Mouse (Mus musculus) midbrain, embryonic 12.5 days (tissue): ENCODE results near the gene Adamtsl1. TPM values are rescaled to one million over a fixed set of nuclear protein-coding genes. Genes with fewer than 3 reads are reported as not detected.

Source experiments
- ATAC-seq: fragments of 200-750 bp; cut with Nextera tagmentation; 2 replicates; pipeline ENCODE4 v1.8.0; 2017; ENCODE audit warnings: low read depth, moderate TSS enrichment, moderate library complexity; ENCODE audit not compliant: low FRiP score
- H3K27ac ChIP-seq: fragments of 300-500 bp; sonication (generic); replicated peaks from 2 replicates; pipeline ENCODE4 v1.5.1; 2016; ENCODE audit warnings: mild to moderate bottlenecking
- H3K27me3 ChIP-seq: fragments of 300-500 bp; sonication (generic); 2 replicates; pipeline ENCODE4 v1.6.1; 2016; ENCODE audit warnings: mild to moderate bottlenecking
- H3K36me3 ChIP-seq: fragments of 300-500 bp; sonication (generic); 2 replicates; pipeline ENCODE4 v1.6.1; 2016
- H3K4me1 ChIP-seq: fragments of 300-500 bp; sonication (generic); 2 replicates; pipeline ENCODE4 v1.6.1; 2016
- H3K4me2 ChIP-seq: fragments of 300-500 bp; sonication (generic); replicated peaks from 2 replicates; pipeline ENCODE4 v1.6.1; 2016; ENCODE audit warnings: mild to moderate bottlenecking, moderate library complexity
- H3K4me3 ChIP-seq: fragments of 300-500 bp; sonication (generic); 2 replicates; pipeline ENCODE4 v1.5.1; 2016; ENCODE audit warnings: mild to moderate bottlenecking
- H3K9ac ChIP-seq: fragments of 300-500 bp; sonication (generic); replicated peaks from 2 replicates; pipeline ENCODE4 v1.6.1; 2016; ENCODE audit warnings: mild to moderate bottlenecking, moderate library complexity
- H3K9me3 ChIP-seq: fragments of 300-500 bp; sonication (generic); 2 replicates; pipeline ENCODE4 v1.6.1; 2016; ENCODE audit warnings: mild to moderate bottlenecking
- WGBS: fragments of 180-500 bp; shearing (Covaris S2); methylation state at CpG from one replicate; pipeline ENCODE4 v1.1.7; 2016; 5-methylcytosine and 5-hydroxymethylcytosine counted together
- polyA plus RNA-seq: library from polyadenylated mRNA; unstranded; fragments of >200 nt; fragmentation: Nextera tagmentation; extraction: Ambion mirVana; gene quantifications from 2 replicates; pipeline ENCODE4 v1.2.1, GENCODE M21; 2016

Gene Adamtsl1
- polyA plus RNA-seq, 1 experiment from 2014 or later: 10.2 TPM

GRCm38 (mm10) chr4:86177471-86177870, 663.5 kb downstream of the Adamtsl1 start:
- no peak overlapping the region for H3K9ac ChIP-seq
- no peak overlapping the region for H3K4me2 ChIP-seq
- H3K4me3 ChIP-seq: no peak overlapping the region
- H3K9me3 ChIP-seq: no peaks in the 10 kb centered on the region
- WGBS: 90% methylated on average over 6 of the region's 6 CpGs
- ATAC-seq: no peak
- H3K4me1 ChIP-seq: no peaks in the 10 kb centered on the region
- no peak overlapping the region for H3K27ac ChIP-seq
- no peaks in the 10 kb centered on the region for H3K36me3 ChIP-seq
- H3K27me3 ChIP-seq: no peaks in the 10 kb centered on the region

GRCm38 (mm10) chr4:86178116-86178515, 664.1 kb downstream of the Adamtsl1 start:
- H3K27me3 ChIP-seq: no peaks in the 10 kb centered on the region
- H3K9me3 ChIP-seq: no peaks in the 10 kb centered on the region
- WGBS: 92% methylated on average over 14 of the region's 14 CpGs
- H3K9ac ChIP-seq: no peak overlapping the region
- H3K4me2 ChIP-seq: no peak overlapping the region
- no peaks in the 10 kb centered on the region for H3K36me3 ChIP-seq
- no peaks in the 10 kb centered on the region for H3K4me1 ChIP-seq
- H3K27ac ChIP-seq: no peak overlapping the region
- no peak overlapping the region for H3K4me3 ChIP-seq
- no peak for ATAC-seq

- Histone ChIP-seq H3K27ac (0 out of 2 replicates have a peak overlapping the region, but pooled peaks have one; percentile 27), H3K9ac (no peak overlapping the region), H3K4me3 (no peak overlapping the region), H3K4me2 (no peak overlapping the region), H3K4me1 (peaks cover 15% of the 10 kb centered on the region), H3K27me3 (no peaks in the 10 kb centered on the region), H3K9me3 (no peaks in the 10 kb centered on the region), H3K36me3 (no peaks in the 10 kb centered on the region)
- ATAC-seq: peak; percentile 95
- WGBS: 36% methylated on average over 1 of the region's 1 CpGs
Observed at GRCm38 (mm10) chr4:86183701-86184173, 669.8 kb downstream of the Adamtsl1 start.

GRCm38 (mm10) chr4:86189853-86190252, 675.9 kb downstream of the Adamtsl1 start:
- H3K4me3 ChIP-seq: no peak overlapping the region
- no peak overlapping the region for H3K4me2 ChIP-seq
- H3K36me3 ChIP-seq: no peaks in the 10 kb centered on the region
- no peaks in the 10 kb centered on the region for H3K27me3 ChIP-seq
- H3K9ac ChIP-seq: no peak overlapping the region
- peaks cover 3% of the 10 kb centered on the region; the same call in 1 of the 2 replicates for H3K4me1 ChIP-seq
- 61% methylated on average over 2 of the region's 2 CpGs for WGBS
- no peak overlapping the region for H3K27ac ChIP-seq
- ATAC-seq: peak; percentile 72; the same call in 1 of the 2 replicates
- H3K9me3 ChIP-seq: no peaks in the 10 kb centered on the region

- no peaks in the 10 kb centered on the region for H3K9me3 ChIP-seq
- peaks cover 3% of the 10 kb centered on the region; the same call in 1 of the 2 replicates for H3K4me1 ChIP-seq
- H3K27ac ChIP-seq: no peak overlapping the region
- H3K27me3 ChIP-seq: no peaks in the 10 kb centered on the region
- no peak overlapping the region for H3K9ac ChIP-seq
- H3K36me3 ChIP-seq: no peaks in the 10 kb centered on the region
- H3K4me3 ChIP-seq: no peak overlapping the region
- WGBS: 84% methylated on average over 5 of the region's 5 CpGs
- H3K4me2 ChIP-seq: no peak overlapping the region
- ATAC-seq: no peak
Observed at GRCm38 (mm10) chr4:86191195-86191594, 677.2 kb downstream of the Adamtsl1 start.

GRCm38 (mm10) chr4:86201766-86202165, 687.8 kb downstream of the Adamtsl1 start:
- no peaks in the 10 kb centered on the region for H3K9me3 ChIP-seq

GRCm38 (mm10) chr4:86203288-86203687, 689.3 kb downstream of the Adamtsl1 start:
- H3K4me2 ChIP-seq: no peak overlapping the region
- H3K27ac ChIP-seq: no peak overlapping the region
- H3K4me1 ChIP-seq: no peaks in the 10 kb centered on the region
- no peaks in the 10 kb centered on the region for H3K27me3 ChIP-seq
- H3K36me3 ChIP-seq: no peaks in the 10 kb centered on the region
- H3K9ac ChIP-seq: no peak overlapping the region
- H3K4me3 ChIP-seq: no peak overlapping the region
- WGBS: 85% methylated on average over 2 of the region's 2 CpGs
- ATAC-seq: no peak
- H3K9me3 ChIP-seq: no peaks in the 10 kb centered on the region

More at GRCm38 (mm10) chr4:86201766-86202165, 687.8 kb downstream of the Adamtsl1 start:
- ATAC-seq: no peak
- Histone ChIP-seq H3K4me1 (no peaks in the 10 kb centered on the region), H3K4me2 (no peak overlapping the region), H3K36me3 (no peaks in the 10 kb centered on the region), H3K27ac (no peak overlapping the region), H3K27me3 (no peaks in the 10 kb centered on the region), H3K9ac (no peak overlapping the region), H3K4me3 (no peak overlapping the region)
- 93% methylated on average over 7 of the region's 7 CpGs for WGBS

GRCm38 (mm10) chr4:86224875-86225274, 710.9 kb downstream of the Adamtsl1 start:
- Histone ChIP-seq H3K4me3 (no peak overlapping the region), H3K9me3 (no peaks in the 10 kb centered on the region), H3K36me3 (no peaks in the 10 kb centered on the region), H3K4me2 (no peak overlapping the region), H3K27me3 (no peaks in the 10 kb centered on the region), H3K27ac (no peak overlapping the region), H3K4me1 (no peaks in the 10 kb centered on the region), H3K9ac (no peak overlapping the region)
- ATAC-seq: no peak
- 84% methylated on average over 5 of the region's 5 CpGs for WGBS

- 90% methylated on average over 1 of the region's 1 CpGs for WGBS
- H3K4me1 ChIP-seq: no peaks in the 10 kb centered on the region
- H3K4me2 ChIP-seq: no peak overlapping the region
- H3K36me3 ChIP-seq: no peaks in the 10 kb centered on the region
- no peak overlapping the region for H3K9ac ChIP-seq
- no peaks in the 10 kb centered on the region for H3K27me3 ChIP-seq
- no peak for ATAC-seq
- no peak overlapping the region for H3K27ac ChIP-seq
- H3K4me3 ChIP-seq: no peak overlapping the region
- H3K9me3 ChIP-seq: no peaks in the 10 kb centered on the region
Observed at GRCm38 (mm10) chr4:86227096-86227495, 713.1 kb downstream of the Adamtsl1 start.

GRCm38 (mm10) chr4:86233197-86233596, 719.2 kb downstream of the Adamtsl1 start:
- no peaks in the 10 kb centered on the region for H3K27me3 ChIP-seq

GRCm38 (mm10) chr4:86241854-86242424, 728.0 kb downstream of the Adamtsl1 start:
- no peak overlapping the region for H3K4me3 ChIP-seq
- H3K4me1 ChIP-seq: peaks cover 8% of the 10 kb centered on the region; the same call in 1 of the 2 replicates
- ATAC-seq: peak; percentile 91; the same call in 1 of the 2 replicates
- H3K27me3 ChIP-seq: no peaks in the 10 kb centered on the region
- no peak overlapping the region for H3K27ac ChIP-seq
- H3K9me3 ChIP-seq: no peaks in the 10 kb centered on the region
- H3K4me2 ChIP-seq: no peak overlapping the region
- WGBS: 11% methylated on average over 2 of the region's 2 CpGs
- no peaks in the 10 kb centered on the region for H3K36me3 ChIP-seq
- H3K9ac ChIP-seq: no peak overlapping the region

More at GRCm38 (mm10) chr4:86233197-86233596, 719.2 kb downstream of the Adamtsl1 start:
- no peak for ATAC-seq
- no peak overlapping the region for H3K4me2 ChIP-seq
- no peaks in the 10 kb centered on the region for H3K36me3 ChIP-seq
- H3K27ac ChIP-seq: no peak overlapping the region
- no peak overlapping the region for H3K4me3 ChIP-seq
- no peaks in the 10 kb centered on the region for H3K9me3 ChIP-seq
- H3K4me1 ChIP-seq: no peaks in the 10 kb centered on the region
- 82% methylated on average over 3 of the region's 3 CpGs for WGBS
- H3K9ac ChIP-seq: no peak overlapping the region

- Histone ChIP-seq H3K9ac (no peak overlapping the region), H3K4me2 (no peak overlapping the region), H3K4me1 (0 out of 2 replicates have a peak, but pooled peaks cover 2% of the 10 kb centered on the region), H3K9me3 (no peaks in the 10 kb centered on the region), H3K27me3 (no peaks in the 10 kb centered on the region), H3K27ac (no peak overlapping the region), H3K36me3 (no peaks in the 10 kb centered on the region), H3K4me3 (no peak overlapping the region)
- WGBS: 69% methylated on average over 2 of the region's 2 CpGs
- peak; percentile 38; the same call in 1 of the 2 replicates for ATAC-seq
Observed at GRCm38 (mm10) chr4:86270085-86270484, 756.1 kb downstream of the Adamtsl1 start.
